Mouse (Mus musculus) left cerebral cortex, postnatal 25 days (tissue): ENCODE results near the gene Fcer2a. TPM values are rescaled to one million over a fixed set of nuclear protein-coding genes. Genes with fewer than 3 reads are reported as not detected.

Experiments
- DNase-seq, 2 experiments: peaks; one replicate each; pipeline ENCODE4 v3.0.0; 2022; ENCODE audit warnings: low spot score in 2 of 2, mixed read lengths in 1 of 2
- intact Hi-C: fragments of 180-260 bp; cut with DNase I; formaldehyde crosslinking; loops from one replicate; pipeline ENCODE4 v1.15.1; 2025
- total RNA-seq, 2 experiments: library from RNA; stranded (reverse); gene quantifications; 2 replicates each; pipeline ENCODE4 v1.2.3; 2021

Gene Fcer2a
- total RNA-seq, 2 experiments from 2014 or later: not detected

- intact Hi-C loops: loop anchor here (5.0 kb wide), 1 partner anchor 217 kb away; no protein-coding TSS in a partner anchor
- DNase-seq: no peak
Observed at GRCm38 (mm10) chr8:3678831-3679230, 15.1 kb downstream of the Fcer2a start.

- DNase-seq: no peak
- intact Hi-C loops: loop anchor here (1.0 to 5.0 kb wide), 4 partner anchors 47 to 215 kb away; partner anchors contain the start of genes Pet100, Stxbp2 and Xab2
Observed at GRCm38 (mm10) chr8:3676993-3677579, 16.9 kb downstream of the Fcer2a start.

GRCm38 (mm10) chr8:3676131-3676992, 17.6 kb downstream of the Fcer2a start, which contains the start of gene Trappc5:
TSS of gene Trappc5 (plus strand) at chr8:3676299.
- intact Hi-C loops: loop anchor here (1.0 to 5.0 kb wide), 4 partner anchors 46 to 214 kb away; partner anchors contain the start of genes Pet100, Stxbp2 and Xab2
- DNase-seq: peak; percentile 95 to 97

GRCm38 (mm10) chr8:3674671-3675070, 19.3 kb downstream of the Fcer2a start:
- intact Hi-C loops: loop anchor here (5.0 kb wide), 1 partner anchor 212 kb away; no protein-coding TSS in a partner anchor

GRCm38 (mm10) chr8:3671980-3672491, 21.9 kb downstream of the Fcer2a start, which contains the start of gene Fcor:
TSS of gene Fcor (minus strand) at chr8:3672362.
- intact Hi-C loops: loop anchor here (1.0 to 2.0 kb wide), 2 partner anchors 45 to 113 kb away; no protein-coding TSS in a partner anchor
- peak; percentile 90 to 91 for DNase-seq

More at GRCm38 (mm10) chr8:3674671-3675070, 19.3 kb downstream of the Fcer2a start:
- no peak for DNase-seq

- intact Hi-C loops: no loop called here
- DNase-seq: no peak
Observed at GRCm38 (mm10) chr8:3670388-3670787, 23.6 kb downstream of the Fcer2a start.

GRCm38 (mm10) chr8:3665507-3665906, 28.5 kb downstream of the Fcer2a start, which contains the start of gene Mcemp1:
TSS of gene Mcemp1 (plus strand) at chr8:3665754.
- no peak for DNase-seq
- intact Hi-C loops: no loop called here

- no peak for DNase-seq
- intact Hi-C loops: no loop called here
Observed at GRCm38 (mm10) chr8:3664405-3664804, 29.6 kb downstream of the Fcer2a start.

- no peak for DNase-seq
- intact Hi-C loops: no loop called here
Observed at GRCm38 (mm10) chr8:3660889-3661288, 33.1 kb downstream of the Fcer2a start.

GRCm38 (mm10) chr8:3656725-3657381, 37.1 kb downstream of the Fcer2a start:
- intact Hi-C loops: no loop called here
- DNase-seq: peak; percentile 30 to 66

- intact Hi-C loops: no loop called here
- no peak for DNase-seq
Observed at GRCm38 (mm10) chr8:3655526-3655925, 38.4 kb downstream of the Fcer2a start, which contains the start of gene Retn. TSS of gene Retn (plus strand) at chr8:3655770.

- intact Hi-C loops: no loop called here
- peak; percentile 7 to 24 for DNase-seq
Observed at GRCm38 (mm10) chr8:3654726-3655508, 39.1 kb downstream of the Fcer2a start.

GRCm38 (mm10) chr8:3652845-3653244, 41.1 kb downstream of the Fcer2a start:
- DNase-seq: no peak
- intact Hi-C loops: no loop called here

- intact Hi-C loops: no loop called here
- no peak for DNase-seq
Observed at GRCm38 (mm10) chr8:3648990-3649389, 45.0 kb downstream of the Fcer2a start.

GRCm38 (mm10) chr8:3648268-3648667, 45.7 kb downstream of the Fcer2a start:
- no peak for DNase-seq
- intact Hi-C loops: no loop called here

- intact Hi-C loops: no loop called here
- no peak for DNase-seq
Observed at GRCm38 (mm10) chr8:3647561-3647960, 46.4 kb downstream of the Fcer2a start.

- DNase-seq: no peak
- intact Hi-C loops: no loop called here
Observed at GRCm38 (mm10) chr8:3646824-3647531, 47.0 kb downstream of the Fcer2a start.

- intact Hi-C loops: no loop called here
- DNase-seq: peak in 1 of 2 experiments; percentile 12
Observed at GRCm38 (mm10) chr8:3645804-3646203, 48.2 kb downstream of the Fcer2a start.
